Mouse (Mus musculus) spleen, adult 2 months (tissue): Measurements from ENCODE around the gene Chrnb1.

Source experiments
- CTCF ChIP-seq: fragments of 200-500 bp; IDR thresholded peaks from 2 replicates; pipeline ENCODE4 v1.5.1; 2011; ENCODE audit warnings: mild to moderate bottlenecking, inconsistent platforms; ENCODE audit not compliant: insufficient read depth, insufficient read length, insufficient replicate concordance; ENCODE audit errors: extremely low read depth
- POLR2A ChIP-seq: fragments of 200-500 bp; IDR thresholded peaks from 2 replicates; pipeline ENCODE4 v1.6.1; 2011; ENCODE audit warnings: low read depth, low read length, inconsistent platforms

- no peak for TF ChIP-seq CTCF
- no peak for TF ChIP-seq POLR2A
Measured at GRCm38 (mm10) chr11:69795983-69796435, 266 bp upstream of the Chrnb1 start.
